Mouse (Mus musculus) liver, postnatal 0 days (tissue): ENCODE data around the gene Hist1h2af. TPM values are rescaled to one million over a fixed set of nuclear protein-coding genes. Genes with fewer than 3 reads are reported as not detected.

ENCODE experiments used
- ATAC-seq: fragments of 200-750 bp; cut with Nextera tagmentation; 2 replicates; pipeline ENCODE4 v1.8.0; 2017; ENCODE audit warnings: mild to moderate bottlenecking, moderate library complexity
- DNase-seq: peaks from one replicate; pipeline ENCODE4 v3.0.0-alpha.2; 2016
- H3K27ac ChIP-seq: fragments of 300-500 bp; sonication (generic); 2 replicates; pipeline ENCODE4 v1.5.1; 2014; ENCODE audit warnings: antibody characterized with exemption, moderate library complexity, mild to moderate bottlenecking, low read depth
- H3K27me3 ChIP-seq: fragments of 300-500 bp; sonication (generic); 2 replicates; pipeline ENCODE4 v1.6.1; 2014; ENCODE audit warnings: low read length, control low read depth, mixed read lengths; ENCODE audit not compliant: insufficient read depth
- H3K36me3 ChIP-seq: fragments of 300-500 bp; sonication (generic); replicated peaks from 2 replicates; pipeline ENCODE4 v1.6.1; 2014; ENCODE audit warnings: mild to moderate bottlenecking, control low read depth, low read length, moderate library complexity, mixed read lengths; ENCODE audit not compliant: insufficient read depth
- H3K4me1 ChIP-seq: fragments of 300-500 bp; sonication (generic); 2 replicates; pipeline ENCODE4 v1.6.1; 2014; ENCODE audit warnings: antibody characterized with exemption, mild to moderate bottlenecking, control low read depth; ENCODE audit not compliant: insufficient read depth
- H3K4me2 ChIP-seq: fragments of 300-500 bp; sonication (generic); 2 replicates; pipeline ENCODE4 v1.6.1; 2014; ENCODE audit warnings: low read depth, mild to moderate bottlenecking, low read length, moderate library complexity, mixed read lengths
- H3K4me3 ChIP-seq: fragments of 300-500 bp; sonication (generic); 2 replicates; pipeline ENCODE4 v1.5.1; 2014; ENCODE audit warnings: low read depth, low read length
- H3K9ac ChIP-seq: fragments of 300-500 bp; sonication (generic); replicated peaks from 2 replicates; pipeline ENCODE4 v1.6.1; 2014; ENCODE audit warnings: mild to moderate bottlenecking, moderate library complexity
- H3K9me3 ChIP-seq: fragments of 300-500 bp; sonication (generic); 2 replicates; pipeline ENCODE4 v1.6.1; 2016; ENCODE audit warnings: mild to moderate bottlenecking, control low read depth, low read length, mixed read lengths
- CTCF ChIP-seq: sonication (generic); IDR thresholded peaks from 2 replicates; pipeline ENCODE4 v1.5.1; 2016; ENCODE audit warnings: antibody characterized with exemption, low read depth
- EP300 ChIP-seq: IDR thresholded peaks from 2 replicates; pipeline ENCODE4 v1.6.1; 2016; ENCODE audit warnings: antibody characterized with exemption, low read depth, mild to moderate bottlenecking
- WGBS: fragments of 180-500 bp; shearing (Covaris S2); extraction: QIAGEN DNeasy Blood & Tissue Kit; methylation state at CpG from one replicate; pipeline ENCODE4 v1.1.7; 2014; ENCODE audit not compliant: insufficient replicate concordance; 5-methylcytosine and 5-hydroxymethylcytosine counted together
- polyA plus RNA-seq: library from polyadenylated mRNA; unstranded; fragments of >200 nt; fragmentation: Nextera tagmentation; extraction: Ambion mirVana; gene quantifications from 2 replicates; pipeline ENCODE4 v1.2.1, GENCODE M21; 2015

Gene Hist1h2af
- polyA plus RNA-seq, 1 experiment from 2014 or later: 9.8 TPM

- TF ChIP-seq EP300 (no peak), CTCF (no peak)
- WGBS: 15% methylated on average over 14 of the region's 14 CpGs
- Histone ChIP-seq H3K4me3 (peak overlapping the region; percentile 24), H3K9me3 (no peaks in the 10 kb centered on the region), H3K4me2 (peak overlapping the region; percentile 69), H3K27ac (no peak overlapping the region), H3K36me3 (no peaks in the 10 kb centered on the region), H3K4me1 (peaks cover 10% of the 10 kb centered on the region), H3K9ac (peak overlapping the region; percentile 55; the same call in 1 of the 2 replicates), H3K27me3 (0 out of 2 replicates have a peak, but pooled peaks cover 5% of the 10 kb centered on the region)
- DNase-seq (no peak), ATAC-seq (no peak)
Observed at GRCm38 (mm10) chr13:23491990-23492389, 41.7 kb upstream of the Hist1h2af start.

GRCm38 (mm10) chr13:23495526-23495925 lies 38.2 kb upstream of the Hist1h2af start:
- H3K27ac ChIP-seq: no peak overlapping the region
- DNase-seq: no peak
- peaks cover 14% of the 10 kb centered on the region for H3K4me1 ChIP-seq
- no peak for TF ChIP-seq CTCF
- TF ChIP-seq EP300: no peak
- no peaks in the 10 kb centered on the region for H3K9me3 ChIP-seq
- no peak for ATAC-seq
- no peak overlapping the region for H3K4me2 ChIP-seq
- WGBS: 77% methylated on average over 6 of the region's 6 CpGs
- H3K27me3 ChIP-seq: no peaks in the 10 kb centered on the region
- H3K4me3 ChIP-seq: no peak overlapping the region
- H3K9ac ChIP-seq: no peak overlapping the region
- no peaks in the 10 kb centered on the region for H3K36me3 ChIP-seq

- peak overlapping the region; percentile 21; the same call in 1 of the 2 replicates for H3K4me3 ChIP-seq
- no peak overlapping the region for H3K9ac ChIP-seq
- no peaks in the 10 kb centered on the region for H3K27me3 ChIP-seq
- no peak for TF ChIP-seq EP300
- TF ChIP-seq CTCF: no peak
- 15% methylated on average over 19 of the region's 19 CpGs for WGBS
- H3K9me3 ChIP-seq: no peaks in the 10 kb centered on the region
- H3K27ac ChIP-seq: no peak overlapping the region
- peaks cover 9% of the 10 kb centered on the region for H3K4me1 ChIP-seq
- H3K36me3 ChIP-seq: no peaks in the 10 kb centered on the region
- DNase-seq: peak; percentile 57
- peak overlapping the region; percentile 62 for H3K4me2 ChIP-seq
- ATAC-seq: peak; percentile 24; the same call in 1 of the 2 replicates
Observed at GRCm38 (mm10) chr13:23497656-23498321, 35.9 kb upstream of the Hist1h2af start.

GRCm38 (mm10) chr13:23498653-23499052 lies 35.1 kb upstream of the Hist1h2af start:
- DNase-seq (no peak), ATAC-seq (no peak)
- Histone ChIP-seq H3K27ac (no peak overlapping the region), H3K4me1 (peaks cover 9% of the 10 kb centered on the region), H3K4me3 (peak overlapping the region; percentile 21; the same call in 1 of the 2 replicates), H3K4me2 (peak overlapping the region; percentile 62), H3K9me3 (no peaks in the 10 kb centered on the region), H3K9ac (no peak overlapping the region), H3K36me3 (no peaks in the 10 kb centered on the region), H3K27me3 (no peaks in the 10 kb centered on the region)
- 19% methylated on average over 10 of the region's 10 CpGs for WGBS
- TF ChIP-seq EP300: no peak
- TF ChIP-seq CTCF: no peak

DNA sequence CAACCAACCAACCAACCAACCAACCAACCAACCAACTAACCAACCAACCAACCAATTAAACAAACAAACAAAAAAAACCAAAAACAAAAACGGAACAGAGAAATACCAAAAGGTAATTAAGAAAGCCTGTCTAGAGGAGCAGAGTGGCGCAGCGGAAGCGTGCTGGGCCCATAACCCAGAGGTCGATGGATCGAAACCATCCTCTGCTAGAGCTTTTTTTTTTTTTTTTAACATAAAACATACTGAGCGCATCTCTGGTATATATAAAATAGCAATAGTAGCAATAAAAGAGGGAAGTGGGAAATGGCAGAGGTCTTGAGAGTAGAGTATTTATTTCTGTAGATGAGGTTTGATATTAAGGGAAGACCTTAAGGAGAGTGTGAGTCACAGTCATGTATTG lies 33.8 kb upstream of the Hist1h2af start:
- no peaks in the 10 kb centered on the region for H3K9me3 ChIP-seq
- H3K4me3 ChIP-seq: no peak overlapping the region
- peaks cover 9% of the 10 kb centered on the region for H3K4me1 ChIP-seq
- no peaks in the 10 kb centered on the region for H3K27me3 ChIP-seq
- no peak overlapping the region for H3K27ac ChIP-seq
- TF ChIP-seq EP300 (no peak), CTCF (no peak)
- no peak overlapping the region for H3K9ac ChIP-seq
- 0 out of 2 replicates have a peak overlapping the region, but pooled peaks have one; percentile 4 for H3K4me2 ChIP-seq
- ATAC-seq (no peak), DNase-seq (no peak)
- H3K36me3 ChIP-seq: no peaks in the 10 kb centered on the region
- 14% methylated on average over 7 of the region's 7 CpGs for WGBS

- H3K27me3 ChIP-seq: no peaks in the 10 kb centered on the region
- H3K9me3 ChIP-seq: no peaks in the 10 kb centered on the region
- no peak overlapping the region; the same call in 1 of the 2 replicates for H3K4me3 ChIP-seq
- TF ChIP-seq EP300 (0 out of 2 replicates have a peak, but pooled peaks have one; percentile 3), CTCF (no peak)
- 2% methylated on average over 17 of the region's 17 CpGs for WGBS
- H3K4me2 ChIP-seq: peak overlapping the region; percentile 47; the same call in 1 of the 2 replicates
- ATAC-seq (peak; percentile 86), DNase-seq (peak; percentile 76)
- H3K27ac ChIP-seq: no peak overlapping the region
- H3K36me3 ChIP-seq: no peaks in the 10 kb centered on the region
- H3K9ac ChIP-seq: no peak overlapping the region
- peaks cover 16% of the 10 kb centered on the region for H3K4me1 ChIP-seq
Observed at GRCm38 (mm10) chr13:23500424-23501200, 33.1 kb upstream of the Hist1h2af start.
